Mouse (Mus musculus): ENCODE measurements around the gene Stox2. TPM values are rescaled to one million over a fixed set of nuclear protein-coding genes. Genes with fewer than 3 reads are reported as not detected.

Gene Stox2
- total and polyA plus RNA-seq, 3 experiments = 0.27 TPM; not detected in 2

GRCm38 (mm10) chr8:47391844-47392243 is 54.3 kb downstream of the Stox2 start:
- TF ChIP-seq CTCF (IDR thresholded peaks at IDR 0.05; ENCODE audit: low read depth, low read length) (no peak), TAL1 (conservative IDR thresholded peaks at IDR 0.05; ENCODE audit: low read depth, low read length) (no peak), GATA2 (IDR thresholded peaks at IDR 0.05; ENCODE audit: borderline replicate concordance, low read depth, low read length) (no peak), POLR2AphosphoS5 (IDR thresholded peaks at IDR 0.05; ENCODE audit: insufficient replicate concordance, low read depth, low read length) (no peak), GATA1 (IDR thresholded peaks at IDR 0.05; ENCODE audit: borderline replicate concordance, low read length) (no peak)
- DNase-seq (ENCODE audit: low spot score) (no peak), ATAC-seq (ENCODE audit: extremely low read depth, insufficient number of reproducible peaks, low FRiP score, poor library complexity, severe bottlenecking) (no peak)

GRCm38 (mm10) chr8:47389430-47389829 is 56.7 kb downstream of the Stox2 start:
- no peaks in the 10 kb centered on the region for H3K27me3 ChIP-seq (ENCODE audit: insufficient read depth, low read length)
- no peaks in the 10 kb centered on the region for H3K9me3 ChIP-seq (replicated peaks)
- no peak for TF ChIP-seq TAL1 (conservative IDR thresholded peaks at IDR 0.05; ENCODE audit: low read depth, low read length)
- no peak for TF ChIP-seq GATA1 (IDR thresholded peaks at IDR 0.05; ENCODE audit: borderline replicate concordance, low read length)
- no peak for TF ChIP-seq CTCF (IDR thresholded peaks at IDR 0.05; ENCODE audit: low read depth, low read length)
- TF ChIP-seq POLR2AphosphoS5 (IDR thresholded peaks at IDR 0.05; ENCODE audit: insufficient replicate concordance, low read depth, low read length) = no peak
- no peak for TF ChIP-seq GATA2 (IDR thresholded peaks at IDR 0.05; ENCODE audit: borderline replicate concordance, low read depth, low read length)
- DNase-seq (ENCODE audit: low spot score) = no peak
- H3K4me1 ChIP-seq (ENCODE audit: insufficient read depth, low read depth, low read length) = no peaks in the 10 kb centered on the region
- H3K36me3 ChIP-seq (replicated peaks) = no peaks in the 10 kb centered on the region
- no peak for ATAC-seq (ENCODE audit: extremely low read depth, insufficient number of reproducible peaks, low FRiP score, poor library complexity, severe bottlenecking)
- H3K4me3 ChIP-seq (ENCODE audit: low read depth, low read length) = no peak overlapping the region

More at GRCm38 (mm10) chr8:47391844-47392243, 54.3 kb downstream of the Stox2 start:
- H3K4me1 ChIP-seq (ENCODE audit: insufficient read depth, low read depth, low read length) = no peaks in the 10 kb centered on the region
- H3K4me3 ChIP-seq (ENCODE audit: low read depth, low read length) = no peak overlapping the region
- no peaks in the 10 kb centered on the region for H3K27me3 ChIP-seq (ENCODE audit: insufficient read depth, low read length)
- no peaks in the 10 kb centered on the region for H3K36me3 ChIP-seq (replicated peaks)
- H3K9me3 ChIP-seq (replicated peaks) = no peaks in the 10 kb centered on the region

- TF ChIP-seq TAL1 (conservative IDR thresholded peaks at IDR 0.05; ENCODE audit: low read depth, low read length) (no peak), CTCF (IDR thresholded peaks at IDR 0.05; ENCODE audit: low read depth, low read length) (no peak), POLR2AphosphoS5 (IDR thresholded peaks at IDR 0.05; ENCODE audit: insufficient replicate concordance, low read depth, low read length) (no peak), GATA1 (IDR thresholded peaks at IDR 0.05; ENCODE audit: borderline replicate concordance, low read length) (no peak), GATA2 (IDR thresholded peaks at IDR 0.05; ENCODE audit: borderline replicate concordance, low read depth, low read length) (no peak)
- no peak for ATAC-seq (ENCODE audit: extremely low read depth, insufficient number of reproducible peaks, low FRiP score, poor library complexity, severe bottlenecking)
- H3K36me3 ChIP-seq (replicated peaks) = no peaks in the 10 kb centered on the region
- H3K27me3 ChIP-seq (ENCODE audit: insufficient read depth, low read length) = no peaks in the 10 kb centered on the region
- H3K4me3 ChIP-seq (ENCODE audit: low read depth, low read length) = no peak overlapping the region
- H3K4me1 ChIP-seq (ENCODE audit: insufficient read depth, low read depth, low read length) = no peaks in the 10 kb centered on the region
- no peak for DNase-seq (ENCODE audit: low spot score)
- H3K9me3 ChIP-seq (replicated peaks) = no peaks in the 10 kb centered on the region
Measured at GRCm38 (mm10) chr8:47388171-47388570, 58.0 kb downstream of the Stox2 start.

GRCm38 (mm10) chr8:47385810-47386209 is 60.4 kb downstream of the Stox2 start:
- ATAC-seq (ENCODE audit: extremely low read depth, insufficient number of reproducible peaks, low FRiP score, poor library complexity, severe bottlenecking) (no peak), DNase-seq (ENCODE audit: low spot score) (no peak)
- Histone ChIP-seq H3K4me1 (ENCODE audit: insufficient read depth, low read depth, low read length) (no peaks in the 10 kb centered on the region), H3K36me3 (replicated peaks) (no peaks in the 10 kb centered on the region), H3K9me3 (replicated peaks) (no peaks in the 10 kb centered on the region), H3K27me3 (ENCODE audit: insufficient read depth, low read length) (no peaks in the 10 kb centered on the region), H3K4me3 (ENCODE audit: low read depth, low read length) (no peak overlapping the region)
- TF ChIP-seq POLR2AphosphoS5 (IDR thresholded peaks at IDR 0.05; ENCODE audit: insufficient replicate concordance, low read depth, low read length) (no peak), GATA1 (IDR thresholded peaks at IDR 0.05; ENCODE audit: borderline replicate concordance, low read length) (no peak), TAL1 (conservative IDR thresholded peaks at IDR 0.05; ENCODE audit: low read depth, low read length) (no peak)

- DNase-seq (ENCODE audit: low spot score) (no peak), ATAC-seq (ENCODE audit: extremely low read depth, insufficient number of reproducible peaks, low FRiP score, poor library complexity, severe bottlenecking) (no peak)
- Histone ChIP-seq H3K4me3 (ENCODE audit: low read depth, low read length) (no peak overlapping the region), H3K4me1 (ENCODE audit: insufficient read depth, low read depth, low read length) (no peaks in the 10 kb centered on the region), H3K36me3 (replicated peaks) (no peaks in the 10 kb centered on the region), H3K9me3 (replicated peaks) (no peaks in the 10 kb centered on the region), H3K27me3 (ENCODE audit: insufficient read depth, low read length) (no peaks in the 10 kb centered on the region)
- TF ChIP-seq GATA1 (IDR thresholded peaks at IDR 0.05; ENCODE audit: borderline replicate concordance, low read length) (no peak), GATA2 (IDR thresholded peaks at IDR 0.05; ENCODE audit: borderline replicate concordance, low read depth, low read length) (no peak), CTCF (IDR thresholded peaks at IDR 0.05; ENCODE audit: low read depth, low read length) (no peak), TAL1 (conservative IDR thresholded peaks at IDR 0.05; ENCODE audit: low read depth, low read length) (no peak), POLR2AphosphoS5 (IDR thresholded peaks at IDR 0.05; ENCODE audit: insufficient replicate concordance, low read depth, low read length) (no peak)
Measured at GRCm38 (mm10) chr8:47384151-47384550, 62.0 kb downstream of the Stox2 start.

GRCm38 (mm10) chr8:47383632-47384031 is 62.5 kb downstream of the Stox2 start:
- no peaks in the 10 kb centered on the region for H3K27me3 ChIP-seq (ENCODE audit: insufficient read depth, low read length)
- TF ChIP-seq TAL1 (conservative IDR thresholded peaks at IDR 0.05; ENCODE audit: low read depth, low read length) = no peak
- no peak for TF ChIP-seq GATA2 (IDR thresholded peaks at IDR 0.05; ENCODE audit: borderline replicate concordance, low read depth, low read length)
- no peak for TF ChIP-seq GATA1 (IDR thresholded peaks at IDR 0.05; ENCODE audit: borderline replicate concordance, low read length)
- no peak for TF ChIP-seq POLR2AphosphoS5 (IDR thresholded peaks at IDR 0.05; ENCODE audit: insufficient replicate concordance, low read depth, low read length)
- TF ChIP-seq CTCF (IDR thresholded peaks at IDR 0.05; ENCODE audit: low read depth, low read length) = no peak
- H3K4me3 ChIP-seq (ENCODE audit: low read depth, low read length) = no peak overlapping the region
- H3K9me3 ChIP-seq (replicated peaks) = no peaks in the 10 kb centered on the region
- no peaks in the 10 kb centered on the region for H3K4me1 ChIP-seq (ENCODE audit: insufficient read depth, low read depth, low read length)
- DNase-seq (ENCODE audit: low spot score) (no peak), ATAC-seq (ENCODE audit: extremely low read depth, insufficient number of reproducible peaks, low FRiP score, poor library complexity, severe bottlenecking) (no peak)
- H3K36me3 ChIP-seq (replicated peaks) = no peaks in the 10 kb centered on the region

Measured in G1E (cell line).